Mouse (Mus musculus) ZHBTc4 (cell line): ENCODE measurements around the gene Gpt2.
A peak's percentile ranks its signal among the peaks of the same experiment; 100 is the strongest.

Source experiments
- DNase-seq: peaks from one replicate; pipeline ENCODE4 v3.0.0-alpha.2; 2011; ENCODE audit warnings: low read depth, low spot score

Gene Gpt2

GRCm38 (mm10) chr8:85526105-85526504, 33.7 kb downstream of the Gpt2 start:
- peak; percentile 83 for DNase-seq

DNA sequence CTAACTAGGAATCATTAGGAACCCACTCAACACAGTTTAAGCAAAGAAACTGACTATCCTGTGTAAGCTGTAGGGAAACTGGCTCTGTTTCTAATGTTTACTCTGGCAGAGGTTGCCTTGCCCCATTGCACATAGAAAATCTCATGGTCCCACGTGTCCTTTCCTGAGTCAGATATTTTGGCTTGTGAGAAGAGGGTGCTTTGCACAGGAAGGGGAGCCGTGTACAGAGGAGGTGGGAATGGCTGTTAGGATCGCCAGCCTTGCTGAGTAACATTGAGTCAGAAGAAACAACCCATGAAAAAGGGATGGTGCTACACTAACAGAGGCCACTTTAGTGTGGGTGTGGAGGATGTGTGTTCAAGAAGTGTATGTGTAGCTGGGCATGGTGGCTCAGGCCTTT, 36.6 kb downstream of the Gpt2 start:
- DNase-seq = no peak

DNA sequence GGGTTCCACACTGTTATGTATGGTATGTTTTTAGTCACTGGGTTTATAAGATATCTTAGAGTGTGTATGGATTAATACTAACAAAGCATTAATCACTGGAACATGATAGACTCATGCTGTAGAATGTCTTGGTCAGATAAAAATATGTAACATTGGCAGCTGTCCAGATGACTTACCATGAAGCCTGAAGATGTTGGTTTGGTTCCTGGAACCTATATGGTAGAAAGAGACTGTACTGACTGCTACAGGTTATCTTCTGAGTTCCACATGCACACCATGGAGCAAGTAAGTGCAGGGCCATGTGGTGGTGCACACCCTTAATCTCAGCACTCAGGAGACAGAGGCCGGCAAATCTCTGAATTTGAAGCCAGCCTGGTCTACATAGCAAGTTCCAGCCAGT, 38.3 kb downstream of the Gpt2 start:
- no peak for DNase-seq

- DNase-seq = no peak
Measured at GRCm38 (mm10) chr8:85531471-85531870, 39.1 kb downstream of the Gpt2 start.

DNA sequence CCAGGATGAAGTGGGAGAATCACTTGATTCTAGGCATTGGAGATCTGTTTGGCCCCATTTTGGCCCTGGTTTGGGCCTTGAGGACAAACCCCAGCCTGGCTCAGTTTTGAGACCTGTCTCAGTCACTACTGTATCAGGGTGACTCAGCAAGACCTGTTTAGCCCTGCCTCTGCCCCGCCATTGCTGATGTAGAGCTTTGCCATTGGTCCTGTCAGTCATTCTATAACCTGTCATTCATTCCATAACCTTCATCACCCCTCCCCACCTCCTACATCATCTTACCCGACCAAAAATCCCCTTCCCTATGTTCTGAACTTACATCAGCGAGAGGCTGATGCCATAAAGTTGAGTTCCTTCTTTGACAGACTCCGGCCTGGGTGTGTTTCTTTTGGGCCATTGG, 40.5 kb downstream of the Gpt2 start:
- DNase-seq = peak; percentile 46

DNA sequence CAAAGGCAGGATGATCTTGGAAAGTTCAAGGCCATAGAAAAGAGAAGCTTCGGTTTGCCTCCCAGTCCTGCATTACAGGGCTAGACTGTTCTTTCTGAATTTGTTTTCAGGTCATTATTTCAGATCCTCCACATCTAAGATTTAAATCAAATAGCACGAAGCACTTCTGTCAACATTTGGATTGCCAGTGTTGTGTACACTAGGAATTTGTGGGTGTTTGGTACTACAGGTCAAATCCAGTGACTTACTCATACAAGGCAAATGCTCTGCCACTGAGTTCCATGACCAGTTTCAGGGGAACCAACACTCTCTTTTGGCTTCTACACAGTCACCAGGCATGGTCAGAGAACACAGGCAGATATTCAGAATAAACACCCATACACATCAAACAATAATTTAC, 41.1 kb downstream of the Gpt2 start:
- DNase-seq = no peak

DNA sequence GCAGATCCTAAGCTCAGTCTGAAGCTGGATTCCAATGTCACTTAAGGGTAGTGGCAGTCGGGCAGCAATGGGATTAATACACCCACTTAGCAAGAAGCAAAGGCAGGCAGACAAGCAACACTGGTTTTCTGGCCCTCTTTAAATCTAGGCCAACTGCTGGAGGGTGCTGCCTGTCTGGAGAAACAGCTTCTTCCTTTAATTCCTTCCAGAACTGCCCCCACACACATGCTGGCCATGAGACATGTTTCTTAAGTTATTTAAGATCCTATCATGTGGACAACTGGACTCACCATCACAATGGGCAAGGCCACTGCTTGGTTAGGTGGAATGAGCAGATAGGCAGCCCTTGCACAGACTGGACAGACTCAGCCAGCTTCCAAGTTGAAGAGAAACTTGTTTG, 41.8 kb downstream of the Gpt2 start:
- DNase-seq = no peak

DNA sequence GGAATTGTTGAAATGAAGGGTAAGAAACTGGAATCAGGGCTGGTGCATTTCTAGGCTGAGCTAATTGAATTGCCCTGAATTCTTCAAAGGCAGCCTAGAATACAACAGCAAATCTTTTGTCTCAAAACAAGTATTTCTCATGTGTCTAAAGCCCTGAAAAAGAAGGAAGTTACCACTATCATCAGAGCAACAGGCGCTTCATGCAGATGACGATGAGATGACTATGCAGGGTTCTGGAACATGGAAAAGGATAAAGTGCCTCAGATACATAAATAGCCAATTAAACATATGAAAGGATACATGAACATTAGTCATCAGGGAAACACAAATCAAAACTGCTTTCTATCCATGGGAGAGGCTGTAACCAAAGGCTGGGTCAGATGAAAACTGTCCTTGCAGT, 44.0 kb downstream of the Gpt2 start:
- no peak for DNase-seq

GRCm38 (mm10) chr8:85551934-85552333, 59.6 kb downstream of the Gpt2 start:
- no peak for DNase-seq

DNA sequence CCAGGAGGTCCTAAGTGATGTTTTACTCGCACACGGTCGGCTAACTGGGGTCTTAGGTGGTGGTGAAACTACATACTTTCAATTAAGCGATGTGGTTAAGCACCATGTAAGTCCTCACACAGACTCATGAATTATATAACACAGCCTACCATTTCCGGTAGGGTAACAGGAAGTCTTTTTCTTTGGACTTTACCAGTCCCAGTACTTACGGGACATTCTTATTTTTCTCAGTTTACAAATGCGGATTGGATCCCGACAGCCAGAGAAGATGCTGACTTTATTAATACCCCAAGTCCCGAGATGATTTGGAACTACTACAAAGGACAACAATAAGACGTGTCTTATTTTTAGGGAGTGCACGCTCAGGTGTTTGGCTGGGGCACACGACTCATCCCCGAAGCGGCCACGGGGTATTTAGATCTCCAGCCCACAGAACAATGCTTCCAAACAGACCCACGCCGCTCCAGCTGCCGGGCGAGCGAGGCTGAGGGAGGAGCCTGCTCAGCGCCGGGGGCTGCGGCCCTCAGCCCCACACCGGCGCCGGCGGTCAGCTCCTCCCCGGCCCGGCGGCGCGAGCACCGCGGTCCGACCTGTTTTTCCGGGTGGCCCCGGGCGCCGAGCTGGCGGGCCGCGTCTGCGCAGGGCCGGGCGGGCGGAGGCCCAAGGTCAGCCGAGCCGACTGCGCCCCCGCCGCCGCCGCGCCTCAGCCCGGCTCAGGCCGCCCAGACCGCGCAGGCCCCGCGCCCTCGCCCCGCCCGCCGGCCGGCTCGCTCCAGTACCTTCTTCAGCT, 62.2 kb downstream of the Gpt2 start:
- DNase-seq = peak; percentile 77

- DNase-seq = peak; percentile 96
Measured at GRCm38 (mm10) chr8:85555181-85556145, 63.1 kb downstream of the Gpt2 start, which contains the start of gene Dnaja2. TSS of gene Dnaja2 (minus strand) at chr8:85555344.

DNA sequence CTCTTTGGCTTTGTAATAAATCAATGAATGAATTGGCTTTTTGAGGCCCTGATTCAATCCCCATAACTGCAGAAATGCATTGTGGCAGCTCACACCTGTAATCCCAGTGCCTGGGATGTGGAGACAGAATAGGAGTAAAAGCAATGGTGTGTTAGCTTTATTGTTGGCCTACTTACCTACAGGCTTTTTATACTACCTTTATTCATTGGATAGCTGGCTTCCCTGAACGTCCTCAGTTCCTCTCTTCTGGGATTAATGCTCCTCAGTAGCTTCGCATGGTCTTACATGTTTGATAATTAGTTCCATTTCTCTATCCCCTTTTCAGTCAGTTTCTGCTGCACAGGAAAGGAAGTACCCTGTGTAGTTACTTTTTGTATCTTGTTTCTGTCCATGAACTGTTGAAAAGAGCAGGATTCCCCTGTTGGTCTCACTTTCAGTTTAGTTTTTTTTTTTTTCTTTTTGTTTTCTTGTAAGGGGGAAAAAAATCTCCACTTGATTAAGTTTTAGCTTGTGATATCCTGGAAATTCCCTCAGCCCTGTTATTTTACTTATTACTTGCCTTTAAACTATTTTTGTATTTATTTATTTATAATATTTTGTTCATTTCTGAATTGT, 64.7 kb downstream of the Gpt2 start:
- DNase-seq = no peak

DNA sequence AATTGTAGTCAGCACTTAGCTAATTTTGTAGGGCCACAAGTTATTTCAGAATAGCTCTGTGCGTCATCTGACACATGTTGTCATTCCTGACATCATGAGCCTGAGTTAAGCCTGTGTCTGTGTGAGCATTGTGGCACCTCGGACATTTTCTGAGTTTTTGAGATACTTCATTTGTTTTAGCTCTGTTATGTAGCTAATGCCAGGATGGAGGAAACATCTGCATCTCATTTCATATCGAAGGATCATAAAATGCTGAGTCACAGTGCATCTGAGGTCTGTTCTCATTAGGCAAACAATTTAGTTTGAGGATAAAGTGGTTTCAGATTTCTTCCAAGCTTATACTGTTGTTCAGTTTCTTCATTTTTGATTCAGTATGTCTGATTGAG, 65.2 kb downstream of the Gpt2 start:
- no peak for DNase-seq

- no peak for DNase-seq
Measured at GRCm38 (mm10) chr8:85559201-85559600, 66.8 kb downstream of the Gpt2 start.

GRCm38 (mm10) chr8:85559966-85560365, 67.6 kb downstream of the Gpt2 start:
- DNase-seq = no peak

GRCm38 (mm10) chr8:85563336-85563735, 71.0 kb downstream of the Gpt2 start:
- no peak for DNase-seq

GRCm38 (mm10) chr8:85565186-85565585, 72.8 kb downstream of the Gpt2 start:
- no peak for DNase-seq

- DNase-seq = no peak
Measured at GRCm38 (mm10) chr8:85567801-85568200, 75.4 kb downstream of the Gpt2 start.

DNA sequence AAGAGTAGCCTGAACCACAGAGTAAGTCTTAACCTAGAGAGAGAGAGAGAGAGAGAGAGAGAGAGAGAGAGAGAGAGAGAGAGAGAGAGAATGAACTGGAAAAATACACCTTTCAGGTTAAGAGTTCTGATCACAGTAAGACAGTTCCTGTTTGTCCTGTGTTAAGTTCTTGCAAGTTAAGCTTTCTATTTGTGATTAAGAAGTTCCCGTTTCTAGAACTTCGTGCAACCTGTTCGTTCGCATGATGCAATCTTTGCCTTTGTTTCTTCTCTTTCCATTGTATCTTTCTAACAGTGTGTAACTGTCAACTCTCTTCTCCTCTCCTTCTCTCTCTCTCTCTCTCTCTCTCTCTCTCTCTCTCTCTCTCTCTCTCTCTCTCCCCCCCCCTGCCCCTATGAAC, 78.1 kb downstream of the Gpt2 start:
- no peak for DNase-seq

DNA sequence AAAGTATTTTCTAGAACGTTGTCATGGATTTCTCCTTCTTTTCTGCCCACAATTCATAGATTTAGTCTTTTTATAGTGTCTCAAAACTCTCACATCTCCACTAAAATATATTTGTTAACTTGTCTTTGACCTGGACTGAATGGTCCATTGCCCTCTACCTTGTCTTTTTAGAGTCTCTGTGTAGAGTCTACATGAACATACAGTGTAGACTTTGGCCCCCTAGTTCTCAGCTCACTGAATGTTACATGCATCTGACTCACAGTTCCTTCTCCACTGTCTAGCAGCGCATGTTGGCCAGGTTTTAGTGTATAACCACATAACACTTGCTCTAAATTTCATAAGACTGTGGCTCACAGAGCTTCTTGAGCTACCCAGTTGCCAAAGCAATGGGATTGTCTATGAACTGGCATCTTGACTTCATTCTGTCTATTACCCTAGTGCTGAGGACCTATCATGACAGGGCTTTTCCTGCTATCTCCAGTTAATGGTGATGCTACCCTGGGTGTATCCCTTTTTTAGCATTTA, 81.7 kb downstream of the Gpt2 start:
- no peak for DNase-seq
